Mouse (Mus musculus): ENCODE measurements around the gene Maf. TPM values are rescaled to one million over a fixed set of nuclear protein-coding genes. Genes with fewer than 3 reads are reported as not detected.

Gene Maf
- 100 to 1,000 TPM in 18 of 26 experiments, 10 to 100 TPM in 8; 44.1 to 385 (median 147) TPM for total RNA-seq (2018; cell fraction: chromatin; rRNA removed)
- 100 to 1,000 TPM; 129 to 470 (median 308) TPM for total RNA-seq (2018; cell fraction: cytosol; rRNA removed)
- 100 to 1,000 TPM; 125 to 747 (median 306) TPM for total RNA-seq (2018; cell fraction: nucleus; rRNA removed)
- 256 to 336 TPM (median 283 TPM) in 3 replicates for polyA plus RNA-seq (2018)

DNA sequence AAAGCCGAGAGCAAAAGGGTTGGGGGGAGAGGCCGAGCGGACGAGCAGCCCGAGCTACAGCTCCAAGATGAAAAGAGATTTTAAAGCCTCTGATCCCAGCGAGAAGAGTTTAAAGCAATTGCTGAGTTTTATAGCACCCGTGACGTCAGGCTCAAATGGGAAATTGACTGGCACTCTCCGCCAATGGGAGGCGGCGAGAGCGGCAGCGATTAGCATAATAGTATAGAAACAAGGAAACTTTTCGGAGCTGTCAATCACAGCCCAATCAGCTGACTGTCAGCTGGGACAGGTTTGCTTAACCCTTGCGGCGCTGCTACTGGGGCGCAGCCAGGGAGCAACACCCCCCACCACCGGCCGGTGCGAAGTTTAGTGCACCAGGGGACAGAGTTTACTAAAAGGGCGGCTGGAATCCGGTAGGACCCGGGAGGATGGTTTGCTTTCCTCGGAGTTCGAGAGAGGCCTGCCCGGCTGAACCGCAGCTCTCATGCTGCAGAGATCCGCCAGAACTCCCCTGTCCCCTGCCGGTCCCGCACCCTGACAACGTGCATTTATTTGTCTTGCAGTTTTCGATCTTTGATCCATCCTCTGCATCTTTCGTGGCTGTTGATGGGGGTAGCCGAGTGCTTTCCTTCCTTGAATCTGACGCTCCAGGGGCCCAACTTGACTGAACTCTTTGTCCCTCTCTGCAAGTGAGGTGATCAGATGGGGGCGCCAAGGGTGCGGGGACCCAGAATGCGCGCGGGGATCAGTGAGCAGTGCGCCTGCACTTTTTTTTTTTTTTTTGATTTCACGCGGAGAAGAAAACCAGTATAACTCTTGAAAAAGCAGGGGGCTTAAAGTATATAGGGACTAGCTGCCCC is at the start of gene Maf:
TSS of gene Maf (minus strand) at position 64 of the 860 bp plus-strand sequence.
- WGBS (ENCODE audit: missing documents) = under 1% methylated on average over 40 of the region's 43 CpGs
- Histone ChIP-seq H3K79me2 (ENCODE audit: inconsistent target) (peaks cover 39% of the 10 kb centered on the region), H3K27ac (peak within 1 kb of the TSS; percentile 94), H3K36me3 (ENCODE audit: inconsistent target) (no peaks in the 10 kb centered on the region), H3K4me3 (ENCODE audit: inconsistent target) (peak within 1 kb of the TSS; percentile 78)

- Histone ChIP-seq H3K27ac (no peak overlapping the region), H3K79me2 (ENCODE audit: inconsistent target) (no peaks in the 10 kb centered on the region), H3K36me3 (ENCODE audit: inconsistent target) (no peaks in the 10 kb centered on the region), H3K4me3 (ENCODE audit: inconsistent target) (no peak overlapping the region)
- 100% methylated on average over 3 of the region's 3 CpGs for WGBS (ENCODE audit: missing documents)
These were observed 49.4 kb upstream of the Maf start for GRCm38 (mm10) chr8:115756965-115757364.

- WGBS (ENCODE audit: missing documents) = 85% methylated on average over 2 of the region's 2 CpGs
- Histone ChIP-seq H3K27ac (no peak overlapping the region), H3K79me2 (ENCODE audit: inconsistent target) (no peaks in the 10 kb centered on the region), H3K4me3 (ENCODE audit: inconsistent target) (no peak overlapping the region), H3K36me3 (ENCODE audit: inconsistent target) (no peaks in the 10 kb centered on the region)
These were observed 48.4 kb upstream of the Maf start for GRCm38 (mm10) chr8:115756027-115756426.

- H3K79me2 ChIP-seq (ENCODE audit: inconsistent target) = no peaks in the 10 kb centered on the region
- no peak overlapping the region for H3K4me3 ChIP-seq (ENCODE audit: inconsistent target)
- 73% methylated on average over 2 of the region's 2 CpGs for WGBS (ENCODE audit: missing documents)
These were observed 47.1 kb upstream of the Maf start for GRCm38 (mm10) chr8:115754694-115755093.

GRCm38 (mm10) chr8:115753801-115754200 is 46.2 kb upstream of the Maf start:
- no peak overlapping the region for H3K27ac ChIP-seq
- H3K79me2 ChIP-seq (ENCODE audit: inconsistent target) = no peaks in the 10 kb centered on the region
- no peaks in the 10 kb centered on the region for H3K36me3 ChIP-seq (ENCODE audit: inconsistent target)
- 88% methylated on average over 8 of the region's 8 CpGs for WGBS (ENCODE audit: missing documents)
- H3K4me3 ChIP-seq (ENCODE audit: inconsistent target) = no peak overlapping the region

More at GRCm38 (mm10) chr8:115754694-115755093, 47.1 kb upstream of the Maf start:
- Histone ChIP-seq H3K36me3 (ENCODE audit: inconsistent target) (no peaks in the 10 kb centered on the region), H3K27ac (no peak overlapping the region)

DNA sequence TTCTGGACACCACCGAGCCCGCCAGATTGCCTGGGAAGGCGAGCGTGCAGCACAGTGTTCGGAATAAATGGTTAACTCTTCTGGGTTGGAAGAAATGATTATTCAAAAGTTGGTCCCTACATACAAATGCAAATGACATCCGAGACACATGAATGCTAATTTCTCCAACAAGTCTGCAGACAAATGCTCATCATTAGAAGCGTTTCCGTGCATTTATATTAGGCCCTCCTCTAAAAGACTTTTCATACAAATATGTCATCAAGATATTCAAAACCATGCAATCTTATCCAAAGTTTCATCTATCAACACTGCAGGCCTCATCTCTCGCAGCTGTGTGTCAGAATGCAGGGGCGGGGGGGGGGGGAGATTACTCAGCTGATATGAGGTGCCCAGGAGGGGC is 39.8 kb upstream of the Maf start:
- WGBS (ENCODE audit: missing documents) = 95% methylated on average over 10 of the region's 10 CpGs
- H3K4me3 ChIP-seq (ENCODE audit: inconsistent target) = no peak overlapping the region
- H3K36me3 ChIP-seq (ENCODE audit: inconsistent target) = no peaks in the 10 kb centered on the region
- no peaks in the 10 kb centered on the region for H3K79me2 ChIP-seq (ENCODE audit: inconsistent target)
- H3K27ac ChIP-seq = no peak overlapping the region

GRCm38 (mm10) chr8:115745648-115746047 is 38.1 kb upstream of the Maf start:
- 31% methylated on average over 2 of the region's 2 CpGs for WGBS (ENCODE audit: missing documents)
- Histone ChIP-seq H3K4me3 (ENCODE audit: inconsistent target) (no peak overlapping the region), H3K27ac (no peak overlapping the region), H3K36me3 (ENCODE audit: inconsistent target) (no peaks in the 10 kb centered on the region), H3K79me2 (ENCODE audit: inconsistent target) (no peaks in the 10 kb centered on the region)

GRCm38 (mm10) chr8:115743441-115743840 is 35.8 kb upstream of the Maf start:
- WGBS (ENCODE audit: missing documents) = 54% methylated on average over 2 of the region's 2 CpGs
- Histone ChIP-seq H3K79me2 (ENCODE audit: inconsistent target) (no peaks in the 10 kb centered on the region), H3K36me3 (ENCODE audit: inconsistent target) (no peaks in the 10 kb centered on the region), H3K4me3 (ENCODE audit: inconsistent target) (no peak overlapping the region), H3K27ac (no peak overlapping the region)

GRCm38 (mm10) chr8:115742646-115743045 is 35.1 kb upstream of the Maf start:
- Histone ChIP-seq H3K4me3 (ENCODE audit: inconsistent target) (no peak overlapping the region), H3K36me3 (ENCODE audit: inconsistent target) (no peaks in the 10 kb centered on the region), H3K79me2 (ENCODE audit: inconsistent target) (no peaks in the 10 kb centered on the region), H3K27ac (no peak overlapping the region)
- 63% methylated on average over 6 of the region's 6 CpGs for WGBS (ENCODE audit: missing documents)

DNA sequence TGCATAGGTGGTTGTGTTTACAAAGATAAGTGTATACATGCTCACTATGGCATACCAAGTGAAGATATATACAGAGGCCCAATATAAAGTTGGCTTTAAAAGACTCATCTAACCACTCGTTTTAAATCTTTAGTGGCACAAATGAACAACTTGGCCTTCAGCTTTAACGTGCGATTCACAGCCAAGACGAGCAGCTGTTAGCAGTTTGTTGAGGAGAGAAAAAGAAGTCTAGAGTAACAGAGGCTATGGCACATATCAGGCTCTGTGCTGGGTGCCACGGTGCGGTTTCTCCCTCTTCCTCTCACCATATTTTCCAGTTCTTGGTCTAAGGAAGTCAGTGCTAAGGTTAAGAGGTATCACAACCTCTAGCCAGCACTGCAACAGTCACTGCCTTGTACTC is 34.4 kb upstream of the Maf start:
- Histone ChIP-seq H3K4me3 (ENCODE audit: inconsistent target) (no peak overlapping the region), H3K27ac (no peak overlapping the region), H3K79me2 (ENCODE audit: inconsistent target) (no peaks in the 10 kb centered on the region), H3K36me3 (ENCODE audit: inconsistent target) (no peaks in the 10 kb centered on the region)
- WGBS (ENCODE audit: missing documents) = 99% methylated on average over 6 of the region's 6 CpGs

DNA sequence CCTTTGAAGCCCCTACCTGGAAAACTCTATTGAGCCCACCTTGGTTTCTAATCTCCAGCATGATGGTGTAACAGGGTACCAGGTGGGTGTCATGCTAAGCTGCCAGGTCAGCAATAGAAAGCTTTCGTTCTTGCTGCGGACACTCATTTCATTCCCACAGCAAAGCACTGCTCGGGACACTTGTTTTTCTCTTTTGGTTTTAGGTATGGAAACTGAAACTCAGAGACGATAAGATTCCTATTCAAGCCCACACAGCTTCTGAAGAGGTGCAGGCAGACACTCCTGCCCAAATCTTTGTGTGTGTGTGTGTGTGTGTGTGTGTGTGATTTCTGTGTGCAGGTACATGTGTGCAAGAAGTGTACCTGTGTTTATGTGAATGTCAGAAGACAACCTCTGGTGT is 32.2 kb upstream of the Maf start:
- Histone ChIP-seq H3K36me3 (ENCODE audit: inconsistent target) (no peaks in the 10 kb centered on the region), H3K27ac (no peak overlapping the region), H3K4me3 (ENCODE audit: inconsistent target) (no peak overlapping the region), H3K79me2 (ENCODE audit: inconsistent target) (no peaks in the 10 kb centered on the region)
- WGBS (ENCODE audit: missing documents) = 91% methylated on average over 4 of the region's 4 CpGs

DNA sequence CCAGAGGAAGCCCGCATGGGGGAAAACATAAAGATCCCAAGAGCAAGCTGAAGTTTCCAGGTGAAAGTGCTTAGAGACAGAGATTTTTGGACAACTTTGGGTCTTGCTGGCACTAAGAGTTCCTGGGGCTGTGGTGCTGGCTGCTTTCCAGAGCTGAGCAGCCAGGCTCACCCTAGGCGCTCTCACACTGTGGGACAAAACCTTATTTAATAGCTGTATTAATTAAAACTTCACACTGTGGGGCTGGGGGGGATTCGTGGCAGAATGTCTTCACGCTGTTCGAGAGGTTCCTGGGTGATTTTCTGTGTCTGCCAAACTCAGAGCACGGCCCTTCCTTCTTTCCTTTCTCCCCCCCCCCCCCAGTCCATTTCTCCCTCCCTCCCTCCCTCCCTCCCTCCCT is 24.8 kb upstream of the Maf start:
- Histone ChIP-seq H3K4me3 (ENCODE audit: inconsistent target) (no peak overlapping the region), H3K36me3 (ENCODE audit: inconsistent target) (no peaks in the 10 kb centered on the region), H3K27ac (no peak overlapping the region), H3K79me2 (ENCODE audit: inconsistent target) (no peaks in the 10 kb centered on the region)
- 72% methylated on average over 2 of the region's 6 CpGs for WGBS (ENCODE audit: missing documents)

GRCm38 (mm10) chr8:115726807-115727206 is 19.2 kb upstream of the Maf start:
- H3K4me3 ChIP-seq (ENCODE audit: inconsistent target) = no peak overlapping the region
- H3K36me3 ChIP-seq (ENCODE audit: inconsistent target) = no peaks in the 10 kb centered on the region
- H3K79me2 ChIP-seq (ENCODE audit: inconsistent target) = no peaks in the 10 kb centered on the region
- 69% methylated on average over 3 of the region's 3 CpGs for WGBS (ENCODE audit: missing documents)
- H3K27ac ChIP-seq = no peak overlapping the region

DNA sequence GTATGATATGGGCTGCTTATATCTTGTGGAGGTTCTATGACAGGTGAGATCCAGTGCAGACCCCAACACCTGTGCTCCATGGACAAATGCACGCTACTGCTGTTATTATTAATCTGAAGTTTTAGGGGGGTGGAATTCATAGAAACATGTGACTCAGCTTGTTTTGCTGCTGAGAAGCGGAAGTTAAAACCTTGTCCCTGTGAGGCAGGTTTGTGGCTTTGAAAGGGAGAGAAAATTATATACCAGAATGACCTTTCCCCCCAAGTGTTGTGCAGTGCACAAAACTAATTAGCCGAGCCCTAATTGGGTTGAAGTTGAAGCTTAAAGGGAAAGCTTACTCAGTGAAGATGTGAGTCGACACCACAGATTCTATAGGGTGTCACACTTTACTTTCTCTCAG is 18.6 kb upstream of the Maf start:
- Histone ChIP-seq H3K79me2 (ENCODE audit: inconsistent target) (no peaks in the 10 kb centered on the region), H3K36me3 (ENCODE audit: inconsistent target) (no peaks in the 10 kb centered on the region), H3K4me3 (ENCODE audit: inconsistent target) (no peak overlapping the region), H3K27ac (no peak overlapping the region)
- 8% methylated on average over 4 of the region's 4 CpGs for WGBS (ENCODE audit: missing documents)

DNA sequence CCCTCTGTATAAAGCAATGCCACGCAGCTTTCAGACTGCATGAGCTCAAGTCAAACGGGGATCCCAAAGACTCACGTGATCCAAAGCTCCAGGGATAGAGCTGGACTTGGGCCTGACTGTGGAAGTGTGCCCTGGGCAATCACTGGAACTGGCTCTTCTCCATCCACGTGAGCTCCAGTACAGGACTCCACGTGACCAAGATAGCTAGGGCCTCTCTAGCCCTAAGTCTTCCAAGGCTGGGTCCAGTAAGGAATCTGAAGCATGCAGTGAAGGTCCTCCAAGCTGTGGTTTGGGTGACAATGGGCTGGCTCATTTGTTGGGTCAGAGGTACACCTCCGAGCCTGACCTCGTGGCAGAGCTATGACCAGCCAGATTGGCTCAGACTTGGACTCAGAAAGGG is 11.5 kb upstream of the Maf start:
- 95% methylated on average over 7 of the region's 7 CpGs for WGBS (ENCODE audit: missing documents)
- no peaks in the 10 kb centered on the region for H3K79me2 ChIP-seq (ENCODE audit: inconsistent target)

More for the DNA sequence above, 11.5 kb upstream of the Maf start:
- Histone ChIP-seq H3K4me3 (ENCODE audit: inconsistent target) (no peak overlapping the region), H3K36me3 (ENCODE audit: inconsistent target) (no peaks in the 10 kb centered on the region), H3K27ac (no peak overlapping the region)

All from macrophage (primary cell).